Mouse (Mus musculus) yolk sac, embryonic 10.5 days (tissue): ENCODE results near the gene Zdhhc14.
"Not testable (repeated sequence)": the region's sequence is repeated elsewhere in the genome, so short reads cannot be mapped to it uniquely, and the experiment has no call there.

ENCODE experiments used
- DNase-seq: peaks from one replicate; pipeline ENCODE4 v3.0.0-alpha.2; 2017; ENCODE audit warnings: low spot score

Zdhhc14 gene

GRCm38 (mm10) chr17:5607352-5607751, 115.0 kb downstream of the Zdhhc14 start:
- no peak for DNase-seq

- DNase-seq = no peak
These were observed 117.7 kb downstream of the Zdhhc14 start for GRCm38 (mm10) chr17:5609875-5610552.

GRCm38 (mm10) chr17:5612236-5612635, 119.9 kb downstream of the Zdhhc14 start:
- no peak for DNase-seq

- DNase-seq = no peak
These were observed 122.5 kb downstream of the Zdhhc14 start for GRCm38 (mm10) chr17:5614771-5615318.

- DNase-seq = no peak
These were observed 129.6 kb downstream of the Zdhhc14 start for GRCm38 (mm10) chr17:5621626-5622591.

- DNase-seq = no peak
These were observed 130.4 kb downstream of the Zdhhc14 start for GRCm38 (mm10) chr17:5622764-5623163.

- no peak for DNase-seq
These were observed 130.8 kb downstream of the Zdhhc14 start for GRCm38 (mm10) chr17:5623181-5623580.

- DNase-seq = not testable (repeated sequence)
These were observed 132.5 kb downstream of the Zdhhc14 start for GRCm38 (mm10) chr17:5624815-5625214.

- no peak for DNase-seq
These were observed 134.0 kb downstream of the Zdhhc14 start for GRCm38 (mm10) chr17:5626402-5626801.

- no peak for DNase-seq
These were observed 135.3 kb downstream of the Zdhhc14 start for GRCm38 (mm10) chr17:5627664-5628063.

- no peak for DNase-seq
These were observed 137.3 kb downstream of the Zdhhc14 start for GRCm38 (mm10) chr17:5629651-5630050.

- no peak for DNase-seq
These were observed 142.9 kb downstream of the Zdhhc14 start for GRCm38 (mm10) chr17:5635254-5635653.

GRCm38 (mm10) chr17:5641436-5641835, 149.1 kb downstream of the Zdhhc14 start:
- no peak for DNase-seq

GRCm38 (mm10) chr17:5642918-5643721, 150.8 kb downstream of the Zdhhc14 start:
- DNase-seq = no peak

GRCm38 (mm10) chr17:5650124-5650523, 157.8 kb downstream of the Zdhhc14 start:
- no peak for DNase-seq

GRCm38 (mm10) chr17:5650642-5651041, 158.3 kb downstream of the Zdhhc14 start:
- DNase-seq = no peak

GRCm38 (mm10) chr17:5651551-5651950, 159.2 kb downstream of the Zdhhc14 start:
- no peak for DNase-seq

- DNase-seq = no peak
These were observed 161.6 kb downstream of the Zdhhc14 start for GRCm38 (mm10) chr17:5653981-5654380.

- no peak for DNase-seq
These were observed 163.2 kb downstream of the Zdhhc14 start for GRCm38 (mm10) chr17:5655536-5655935.

GRCm38 (mm10) chr17:5660317-5661080, 168.1 kb downstream of the Zdhhc14 start:
- DNase-seq = no peak

GRCm38 (mm10) chr17:5666652-5667051, 174.3 kb downstream of the Zdhhc14 start:
- no peak for DNase-seq
